Mouse (Mus musculus) brain, embryonic 14.5 days (tissue): Measurements from ENCODE around the gene Fam227a.

Source experiments
- CTCF ChIP-seq: fragments of 200-500 bp; IDR thresholded peaks from 2 replicates; pipeline ENCODE4 v1.5.1; 2012; ENCODE audit warnings: inconsistent platforms, mild to moderate bottlenecking, moderate library complexity, borderline replicate concordance; ENCODE audit not compliant: insufficient read depth, insufficient read length; ENCODE audit errors: extremely low read depth
- POLR2A ChIP-seq: fragments of 200-500 bp; IDR thresholded peaks from 2 replicates; pipeline ENCODE4 v1.6.1; 2012; ENCODE audit warnings: mild to moderate bottlenecking, inconsistent platforms, borderline replicate concordance; ENCODE audit not compliant: poor library complexity, insufficient read depth, insufficient read length, severe bottlenecking; ENCODE audit errors: extremely low read depth

DNA sequence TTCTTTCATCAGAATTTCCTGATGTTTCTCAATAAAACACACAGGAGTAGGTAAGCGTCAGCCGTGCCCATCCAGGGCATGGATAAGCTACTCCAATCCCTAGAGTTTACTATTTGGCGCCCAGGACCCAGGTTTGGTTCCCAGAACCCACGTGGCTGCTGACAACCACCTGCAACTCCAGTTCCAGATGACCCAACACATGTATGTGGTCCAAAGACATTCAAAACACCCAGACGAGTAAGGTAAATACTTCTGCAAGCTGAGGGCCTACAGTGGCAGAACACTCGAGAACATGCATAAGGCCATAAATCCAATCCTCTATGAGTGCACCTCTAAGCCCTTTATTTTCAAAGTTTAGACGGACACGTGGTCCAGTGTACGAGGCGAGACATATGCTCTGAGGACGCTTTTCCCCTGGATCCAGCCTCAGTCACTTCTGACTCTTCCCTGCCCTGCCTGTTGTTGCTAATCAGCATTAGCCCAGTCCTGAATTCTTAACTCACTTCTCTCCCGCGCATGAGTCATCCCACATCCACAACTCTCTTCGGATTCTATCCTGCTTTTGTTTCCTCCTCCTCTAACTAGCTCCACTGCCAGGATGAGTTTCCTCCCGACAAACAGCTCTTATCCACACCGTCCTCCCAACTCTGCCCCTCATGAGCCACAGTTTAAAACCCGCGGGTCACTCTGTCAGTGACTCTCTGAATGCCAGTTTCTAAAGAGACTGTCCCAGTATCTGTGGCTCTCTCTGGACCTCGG, 25.1 kb upstream of the Fam227a start:
- no peak for TF ChIP-seq CTCF
- TF ChIP-seq POLR2A: no peak
